Mouse (Mus musculus) cerebellum, adult 2 months (tissue): ENCODE results near the gene Dock2. TPM values are rescaled to one million over a fixed set of nuclear protein-coding genes. Genes with fewer than 3 reads are reported as not detected.

Experiments used
- DNase-seq, 2 experiments: peaks; one replicate each; pipeline ENCODE4 v3.0.0; 2021
- H3K27ac ChIP-seq: fragments of 200-500 bp; 2 replicates; pipeline ENCODE4 v1.5.1; 2012; ENCODE audit warnings: low read length, control low read depth, inconsistent platforms; ENCODE audit not compliant: insufficient read depth
- H3K27me3 ChIP-seq: fragments of 200-500 bp; 2 replicates; pipeline ENCODE4 v1.6.1; 2012; ENCODE audit warnings: inconsistent platforms, mild to moderate bottlenecking, low read length, moderate library complexity; ENCODE audit not compliant: control insufficient read depth, insufficient read depth
- H3K4me1 ChIP-seq: fragments of 200-500 bp; 2 replicates; pipeline ENCODE4 v1.6.1; 2011; ENCODE audit warnings: low read length; ENCODE audit not compliant: control insufficient read depth, insufficient read depth
- H3K4me3 ChIP-seq: fragments of 200-500 bp; replicated peaks from 2 replicates; pipeline ENCODE3; 2011; ENCODE audit warnings: mild to moderate bottlenecking, low read depth, low read length, control low read depth; ENCODE audit not compliant: insufficient read depth
- CTCF ChIP-seq: fragments of 200-500 bp; IDR thresholded peaks from 2 replicates; pipeline ENCODE4 v1.5.1; 2011; ENCODE audit warnings: low read depth, mild to moderate bottlenecking, control low read depth, low read length, moderate library complexity, borderline replicate concordance; ENCODE audit not compliant: insufficient read depth
- POLR2A ChIP-seq: fragments of 200-500 bp; IDR thresholded peaks from 2 replicates; pipeline ENCODE4 v1.6.1; 2011; ENCODE audit warnings: low read length, control low read depth, borderline replicate concordance; ENCODE audit not compliant: insufficient read depth
- WGBS: fragments of 180-500 bp; shearing (Covaris S2); methylation state at CpG from one replicate; pipeline ENCODE4 v1.1.7; 2018; 5-methylcytosine and 5-hydroxymethylcytosine counted together
- polyA plus RNA-seq: library from polyadenylated mRNA; depleted of rRNA; stranded (reverse); fragments of >200 nt; gene quantifications from 2 replicates; pipeline ENCODE4 v1.2.3, GENCODE M21; 2012

The Dock2 gene
- polyA plus RNA-seq, 1 experiment: 0.69 TPM

GRCm38 (mm10) chr11:34264099-34264498 is 519.6 kb downstream of the Dock2 start:
- TF ChIP-seq POLR2A: no peak
- no peak for TF ChIP-seq CTCF
- WGBS: 73% methylated on average over 1 of the region's 1 CpGs

DNA sequence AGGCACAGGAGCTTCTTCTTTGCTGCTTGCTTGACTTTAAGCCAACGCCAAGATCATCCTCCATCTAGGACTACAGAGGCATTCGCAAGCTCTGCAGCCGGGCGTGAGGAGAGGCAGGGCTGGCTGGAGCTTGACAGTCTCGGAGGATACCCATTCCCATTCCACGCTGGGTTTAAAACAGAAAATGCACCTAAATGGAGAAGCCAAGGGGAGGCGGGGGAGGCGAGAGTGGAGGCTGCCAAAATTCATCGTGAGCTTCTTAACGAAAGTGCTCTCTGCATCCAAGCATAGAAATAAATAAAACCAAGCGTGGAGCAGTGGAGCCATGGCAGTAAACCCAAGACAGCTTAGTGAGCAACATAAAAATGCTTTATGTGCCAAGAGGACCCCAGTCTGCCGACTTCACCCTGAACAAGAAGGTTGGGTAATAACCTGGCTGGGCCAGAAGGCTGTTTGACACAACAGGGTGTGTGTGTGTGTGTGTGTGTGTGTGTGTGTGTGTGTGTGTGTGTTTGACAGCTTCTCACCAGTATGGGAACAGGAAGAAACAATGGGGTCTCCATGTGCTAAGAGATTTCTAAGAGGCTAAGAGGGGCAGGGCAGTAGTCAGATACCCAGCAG is 524.7 kb downstream of the Dock2 start:
- Histone ChIP-seq H3K27ac (no peak overlapping the region), H3K27me3 (no peaks in the 10 kb centered on the region; the same call in 1 of the 2 replicates), H3K4me3 (no peak overlapping the region), H3K4me1 (no peaks in the 10 kb centered on the region)
- WGBS: 32% methylated on average over 12 of the region's 12 CpGs
- TF ChIP-seq POLR2A (no peak), CTCF (no peak)
- DNase-seq: no peak

More at GRCm38 (mm10) chr11:34264099-34264498, 519.6 kb downstream of the Dock2 start:
- DNase-seq: no peak
- Histone ChIP-seq H3K27me3 (no peaks in the 10 kb centered on the region; the same call in 1 of the 2 replicates), H3K27ac (no peak overlapping the region), H3K4me3 (no peak overlapping the region), H3K4me1 (no peaks in the 10 kb centered on the region)

- Histone ChIP-seq H3K27me3 (no peaks in the 10 kb centered on the region; the same call in 1 of the 2 replicates), H3K4me3 (no peak overlapping the region), H3K27ac (no peak overlapping the region), H3K4me1 (no peaks in the 10 kb centered on the region)
- WGBS: 82% methylated on average over 11 of the region's 11 CpGs
- no peak for TF ChIP-seq POLR2A
- no peak for TF ChIP-seq CTCF
- no peak for DNase-seq
Measured at GRCm38 (mm10) chr11:34257548-34258189, 526.0 kb downstream of the Dock2 start.

DNA sequence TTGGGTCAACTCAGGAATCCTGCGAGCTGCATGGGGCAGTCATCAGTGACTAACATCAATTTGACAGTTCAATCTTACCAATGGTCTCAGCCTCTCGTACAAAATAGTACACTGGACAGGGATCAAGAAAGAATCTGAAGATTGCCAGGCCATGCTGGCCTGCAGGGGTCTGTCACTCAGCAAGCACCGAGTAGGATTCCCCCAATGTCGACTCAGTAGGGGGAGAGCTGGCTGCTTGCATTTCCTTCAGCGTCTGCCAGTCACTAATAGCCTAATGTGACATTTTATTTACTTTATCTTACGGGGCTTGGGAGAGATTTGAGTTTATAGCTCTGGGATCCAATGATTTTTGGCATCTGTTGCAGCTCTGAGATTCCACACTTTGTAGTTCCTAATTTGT is 540.7 kb downstream of the Dock2 start:
- Histone ChIP-seq H3K27me3 (no peaks in the 10 kb centered on the region), H3K4me1 (no peaks in the 10 kb centered on the region), H3K27ac (no peak overlapping the region), H3K4me3 (no peak overlapping the region)
- TF ChIP-seq POLR2A (no peak), CTCF (no peak)
- DNase-seq: no peak
- 8% methylated on average over 6 of the region's 6 CpGs for WGBS

DNA sequence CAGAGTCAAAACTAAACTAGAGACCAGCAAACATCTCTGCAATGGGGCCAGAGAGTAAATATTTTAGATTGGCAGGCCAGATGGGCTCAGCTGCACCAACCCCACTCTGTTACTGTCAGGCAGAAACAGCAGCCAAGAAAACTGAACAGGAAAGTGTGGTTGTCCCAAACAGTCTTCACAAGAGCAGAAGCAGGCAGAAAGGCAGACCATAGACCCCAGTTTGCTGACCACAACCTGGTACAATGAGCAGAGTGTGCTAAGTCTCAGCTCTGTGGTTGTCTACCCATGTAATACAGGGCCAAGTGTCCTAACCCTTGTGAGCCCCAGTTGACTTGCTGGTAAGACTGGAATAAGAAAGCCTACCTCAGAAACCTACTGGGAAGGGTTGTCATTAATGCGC is 543.4 kb downstream of the Dock2 start:
- Histone ChIP-seq H3K27ac (no peak overlapping the region), H3K27me3 (no peaks in the 10 kb centered on the region), H3K4me3 (no peak overlapping the region), H3K4me1 (no peaks in the 10 kb centered on the region)
- no peak for DNase-seq
- 100% methylated on average over 1 of the region's 1 CpGs for WGBS
- TF ChIP-seq POLR2A: no peak
- TF ChIP-seq CTCF: no peak

GRCm38 (mm10) chr11:34239691-34240090 is 544.0 kb downstream of the Dock2 start:
- no peak overlapping the region for H3K4me3 ChIP-seq
- H3K27me3 ChIP-seq: no peaks in the 10 kb centered on the region
- no peak overlapping the region for H3K27ac ChIP-seq
- WGBS: 69% methylated on average over 2 of the region's 2 CpGs
- TF ChIP-seq POLR2A (no peak), CTCF (no peak)
- H3K4me1 ChIP-seq: no peaks in the 10 kb centered on the region
- DNase-seq: no peak

DNA sequence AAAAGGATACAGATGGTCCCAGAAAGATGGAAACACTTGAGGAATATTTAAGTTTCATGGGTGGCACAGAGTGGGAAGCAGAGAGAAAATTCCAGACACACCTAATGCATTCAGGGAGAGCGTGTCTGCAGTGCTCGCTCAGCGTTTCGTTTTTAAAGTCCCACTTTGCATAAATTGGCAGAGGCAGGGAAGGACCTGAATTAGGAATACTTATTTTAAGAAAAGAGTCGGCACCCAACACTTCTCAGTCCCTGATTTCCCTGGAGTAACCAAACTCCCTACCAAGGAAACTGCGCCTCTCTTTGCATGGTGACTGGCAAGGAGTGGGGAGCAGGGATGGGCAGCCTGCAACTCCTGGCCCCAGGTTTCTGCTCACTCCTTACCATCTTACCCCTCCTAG is 546.8 kb downstream of the Dock2 start:
- no peak for DNase-seq
- no peak for TF ChIP-seq POLR2A
- no peak for TF ChIP-seq CTCF
- WGBS: 90% methylated on average over 6 of the region's 6 CpGs
- H3K27ac ChIP-seq: no peak overlapping the region
- H3K4me1 ChIP-seq: no peaks in the 10 kb centered on the region
- H3K4me3 ChIP-seq: no peak overlapping the region
- H3K27me3 ChIP-seq: no peaks in the 10 kb centered on the region
